Mouse (Mus musculus): ENCODE data around the gene Nav3. TPM values are rescaled to one million over a fixed set of nuclear protein-coding genes. Genes with fewer than 3 reads are reported as not detected.

The Nav3 gene
- total and polyA plus RNA-seq, 2 experiments from 2014 or later = 1.4 to 7.7 TPM

GRCm38 (mm10) chr10:110290016-110290623, 165.9 kb downstream of the Nav3 start:
- ATAC-seq (ENCODE audit: insufficient read depth, low read depth) (no peak), DNase-seq (ENCODE audit: low spot score) (no peak)
- Histone ChIP-seq H3K27ac (ENCODE audit: low read depth) (no peak overlapping the region), H3K36me3 (replicated peaks; ENCODE audit: control insufficient read depth, insufficient read depth, low read length) (no peaks in the 10 kb centered on the region), H3K9me3 (replicated peaks; ENCODE audit: control insufficient read depth, low read length) (no peaks in the 10 kb centered on the region), H3K4me2 (ENCODE audit: low read depth, low read length) (no peak overlapping the region), H3K27me3 (ENCODE audit: control insufficient read depth, insufficient read depth, low read length) (no peaks in the 10 kb centered on the region), H3K9ac (replicated peaks; ENCODE audit: low read depth, low read length) (no peak overlapping the region), H3K4me1 (ENCODE audit: control insufficient read depth, insufficient read depth) (no peaks in the 10 kb centered on the region), H3K4me3 (ENCODE audit: low read depth, low read length) (no peak overlapping the region)
- 84% methylated on average over 10 of the region's 10 CpGs for WGBS
- TF ChIP-seq CTCF (IDR thresholded peaks at IDR 0.05; ENCODE audit: low read depth) (no peak), EP300 (IDR thresholded peaks at IDR 0.05; ENCODE audit: low read depth) (no peak)

GRCm38 (mm10) chr10:110283879-110284278, 172.1 kb downstream of the Nav3 start:
- Histone ChIP-seq H3K9ac (replicated peaks; ENCODE audit: low read depth, low read length) (no peak overlapping the region), H3K9me3 (replicated peaks; ENCODE audit: control insufficient read depth, low read length) (no peaks in the 10 kb centered on the region), H3K27me3 (ENCODE audit: control insufficient read depth, insufficient read depth, low read length) (no peaks in the 10 kb centered on the region), H3K27ac (ENCODE audit: low read depth) (no peak overlapping the region), H3K4me1 (ENCODE audit: control insufficient read depth, insufficient read depth) (0 out of 2 replicates have a peak, but pooled peaks cover 8% of the 10 kb centered on the region), H3K4me2 (ENCODE audit: low read depth, low read length) (no peak overlapping the region), H3K4me3 (ENCODE audit: low read depth, low read length) (no peak overlapping the region), H3K36me3 (replicated peaks; ENCODE audit: control insufficient read depth, insufficient read depth, low read length) (no peaks in the 10 kb centered on the region)
- TF ChIP-seq EP300 (IDR thresholded peaks at IDR 0.05; ENCODE audit: low read depth) = no peak
- TF ChIP-seq CTCF (IDR thresholded peaks at IDR 0.05; ENCODE audit: low read depth) = no peak
- DNase-seq (ENCODE audit: low spot score) = no peak
- ATAC-seq (ENCODE audit: insufficient read depth, low read depth) = no peak
- 23% methylated on average over 3 of the region's 3 CpGs for WGBS

GRCm38 (mm10) chr10:110272818-110273217, 183.2 kb downstream of the Nav3 start:
- 85% methylated on average over 2 of the region's 2 CpGs for WGBS
- Histone ChIP-seq H3K4me1 (ENCODE audit: control insufficient read depth, insufficient read depth) (no peaks in the 10 kb centered on the region), H3K4me3 (ENCODE audit: low read depth, low read length) (no peak overlapping the region), H3K36me3 (replicated peaks; ENCODE audit: control insufficient read depth, insufficient read depth, low read length) (no peaks in the 10 kb centered on the region), H3K27me3 (ENCODE audit: control insufficient read depth, insufficient read depth, low read length) (no peaks in the 10 kb centered on the region), H3K9me3 (replicated peaks; ENCODE audit: control insufficient read depth, low read length) (no peaks in the 10 kb centered on the region), H3K27ac (ENCODE audit: low read depth) (no peak overlapping the region), H3K4me2 (ENCODE audit: low read depth, low read length) (no peak overlapping the region), H3K9ac (replicated peaks; ENCODE audit: low read depth, low read length) (no peak overlapping the region)
- DNase-seq (ENCODE audit: low spot score) = no peak
- ATAC-seq (ENCODE audit: insufficient read depth, low read depth) = no peak
- TF ChIP-seq EP300 (IDR thresholded peaks at IDR 0.05; ENCODE audit: low read depth) = no peak
- TF ChIP-seq CTCF (IDR thresholded peaks at IDR 0.05; ENCODE audit: low read depth) = no peak

GRCm38 (mm10) chr10:110270561-110270960, 185.4 kb downstream of the Nav3 start:
- no peak for ATAC-seq (ENCODE audit: insufficient read depth, low read depth)
- no peak overlapping the region for H3K4me3 ChIP-seq (ENCODE audit: low read depth, low read length)
- H3K4me2 ChIP-seq (ENCODE audit: low read depth, low read length) = no peak overlapping the region
- WGBS = 68% methylated on average over 1 of the region's 1 CpGs
- TF ChIP-seq EP300 (IDR thresholded peaks at IDR 0.05; ENCODE audit: low read depth) = no peak
- no peak for TF ChIP-seq CTCF (IDR thresholded peaks at IDR 0.05; ENCODE audit: low read depth)
- H3K36me3 ChIP-seq (replicated peaks; ENCODE audit: control insufficient read depth, insufficient read depth, low read length) = no peaks in the 10 kb centered on the region
- H3K27ac ChIP-seq (ENCODE audit: low read depth) = no peak overlapping the region
- no peaks in the 10 kb centered on the region for H3K4me1 ChIP-seq (ENCODE audit: control insufficient read depth, insufficient read depth)
- H3K9ac ChIP-seq (replicated peaks; ENCODE audit: low read depth, low read length) = no peak overlapping the region
- no peaks in the 10 kb centered on the region for H3K9me3 ChIP-seq (replicated peaks; ENCODE audit: control insufficient read depth, low read length)
- no peaks in the 10 kb centered on the region for H3K27me3 ChIP-seq (ENCODE audit: control insufficient read depth, insufficient read depth, low read length)
- no peak for DNase-seq (ENCODE audit: low spot score)

GRCm38 (mm10) chr10:110242128-110242561, 213.9 kb downstream of the Nav3 start:
- Histone ChIP-seq H3K27ac (ENCODE audit: low read depth) (peak overlapping the region; percentile 67), H3K9me3 (replicated peaks; ENCODE audit: control insufficient read depth, low read length) (no peaks in the 10 kb centered on the region), H3K9ac (replicated peaks; ENCODE audit: low read depth, low read length) (no peak overlapping the region), H3K36me3 (replicated peaks; ENCODE audit: control insufficient read depth, insufficient read depth, low read length) (no peaks in the 10 kb centered on the region), H3K4me2 (ENCODE audit: low read depth, low read length) (no peak overlapping the region), H3K27me3 (ENCODE audit: control insufficient read depth, insufficient read depth, low read length) (no peaks in the 10 kb centered on the region), H3K4me3 (ENCODE audit: low read depth, low read length) (no peak overlapping the region), H3K4me1 (ENCODE audit: control insufficient read depth, insufficient read depth) (0 out of 2 replicates have a peak, but pooled peaks cover 5% of the 10 kb centered on the region)
- ATAC-seq (ENCODE audit: insufficient read depth, low read depth) = peak; percentile 68; the same call in 1 of the 2 replicates
- TF ChIP-seq EP300 (IDR thresholded peaks at IDR 0.05; ENCODE audit: low read depth) = 0 out of 2 replicates have a peak, but pooled peaks have one; percentile 57
- TF ChIP-seq CTCF (IDR thresholded peaks at IDR 0.05; ENCODE audit: low read depth) = no peak
- 29% methylated on average over 3 of the region's 3 CpGs for WGBS
- DNase-seq (ENCODE audit: low spot score) = peak; percentile 52

- WGBS = 62% methylated on average over 3 of the region's 3 CpGs
- Histone ChIP-seq H3K9me3 (replicated peaks; ENCODE audit: control insufficient read depth, low read length) (no peaks in the 10 kb centered on the region), H3K27me3 (ENCODE audit: control insufficient read depth, insufficient read depth, low read length) (no peaks in the 10 kb centered on the region), H3K4me3 (ENCODE audit: low read depth, low read length) (no peak overlapping the region), H3K4me1 (ENCODE audit: control insufficient read depth, insufficient read depth) (peaks cover 10% of the 10 kb centered on the region; the same call in 1 of the 2 replicates), H3K36me3 (replicated peaks; ENCODE audit: control insufficient read depth, insufficient read depth, low read length) (no peaks in the 10 kb centered on the region), H3K9ac (replicated peaks; ENCODE audit: low read depth, low read length) (no peak overlapping the region), H3K27ac (ENCODE audit: low read depth) (no peak overlapping the region), H3K4me2 (ENCODE audit: low read depth, low read length) (no peak overlapping the region)
- no peak for TF ChIP-seq EP300 (IDR thresholded peaks at IDR 0.05; ENCODE audit: low read depth)
- no peak for TF ChIP-seq CTCF (IDR thresholded peaks at IDR 0.05; ENCODE audit: low read depth)
- no peak for ATAC-seq (ENCODE audit: insufficient read depth, low read depth)
- no peak for DNase-seq (ENCODE audit: low spot score)
Measured at GRCm38 (mm10) chr10:110240667-110241066, 215.3 kb downstream of the Nav3 start.
